Mouse (Mus musculus): ENCODE measurements around the gene Krtap9-1.
A peak's percentile ranks its signal among the peaks of the same experiment; 100 is the strongest.
"Not testable (repeated sequence)": the region's sequence is repeated elsewhere in the genome, so short reads cannot be mapped to it uniquely, and the experiment has no call there.

The Krtap9-1 gene

GRCm38 (mm10) chr11:99873089-99873488 lies at the start of gene Krtap9-1:
TSS of gene Krtap9-1 (plus strand) at chr11:99873389.
- DNase-seq = not testable (repeated sequence)

GRCm38 (mm10) chr11:99837966-99838365 lies 35.2 kb upstream of the Krtap9-1 start, which contains the start of gene 2300003K06Rik:
TSS of gene 2300003K06Rik (minus strand) at chr11:99838066.
- no peak for DNase-seq

GRCm38 (mm10) chr11:99842185-99842584 lies 31.0 kb upstream of the Krtap9-1 start:
- no peak for DNase-seq

GRCm38 (mm10) chr11:99846746-99847145 lies 26.4 kb upstream of the Krtap9-1 start:
- peak; percentile 84 for DNase-seq

- DNase-seq = no peak
These were observed 21.7 kb upstream of the Krtap9-1 start, which contains the start of gene Krtap4-16 for GRCm38 (mm10) chr11:99851508-99851907. TSS of gene Krtap4-16 (minus strand) at chr11:99851608.

GRCm38 (mm10) chr11:99854121-99854520 lies 19.1 kb upstream of the Krtap9-1 start:
- no peak for DNase-seq

- no peak for DNase-seq
These were observed 15.6 kb upstream of the Krtap9-1 start, which contains the start of gene Gm11568 for GRCm38 (mm10) chr11:99857617-99858016. TSS of gene Gm11568 (plus strand) at chr11:99857917.

- DNase-seq = no peak
These were observed 14.4 kb upstream of the Krtap9-1 start for GRCm38 (mm10) chr11:99858761-99859160.

GRCm38 (mm10) chr11:99864176-99864575 lies 9.0 kb upstream of the Krtap9-1 start, which contains the start of gene Gm11559:
TSS of gene Gm11559 (plus strand) at chr11:99864476.
- not testable (repeated sequence) for DNase-seq

- not testable (repeated sequence) for DNase-seq
These were observed 5.7 kb downstream of the Krtap9-1 start, which contains the start of gene Gm11567 for GRCm38 (mm10) chr11:99878887-99879286. TSS of gene Gm11567 (plus strand) at chr11:99879187.

- no peak for DNase-seq
These were observed 34.4 kb downstream of the Krtap9-1 start, which contains the start of gene Krtap31-1 for GRCm38 (mm10) chr11:99907620-99908019. TSS of gene Krtap31-1 (plus strand) at chr11:99907920.

- DNase-seq = no peak
These were observed 41.3 kb downstream of the Krtap9-1 start, which contains the start of gene Gm11565 for GRCm38 (mm10) chr11:99914451-99914850. TSS of gene Gm11565 (plus strand) at chr11:99914751.

All from heart, adult 11 months (tissue).